Mouse (Mus musculus) lung, postnatal 0 days (tissue): ENCODE measurements around the gene Ifrd2.

Experiments
- CTCF ChIP-seq: IDR thresholded peaks from 2 replicates; pipeline ENCODE4 v1.5.1; 2016; ENCODE audit warnings: antibody characterized with exemption, mild to moderate bottlenecking
- EP300 ChIP-seq: IDR thresholded peaks from 2 replicates; pipeline ENCODE4 v1.6.1; 2016; ENCODE audit warnings: antibody characterized with exemption, mild to moderate bottlenecking, control low read depth

DNA sequence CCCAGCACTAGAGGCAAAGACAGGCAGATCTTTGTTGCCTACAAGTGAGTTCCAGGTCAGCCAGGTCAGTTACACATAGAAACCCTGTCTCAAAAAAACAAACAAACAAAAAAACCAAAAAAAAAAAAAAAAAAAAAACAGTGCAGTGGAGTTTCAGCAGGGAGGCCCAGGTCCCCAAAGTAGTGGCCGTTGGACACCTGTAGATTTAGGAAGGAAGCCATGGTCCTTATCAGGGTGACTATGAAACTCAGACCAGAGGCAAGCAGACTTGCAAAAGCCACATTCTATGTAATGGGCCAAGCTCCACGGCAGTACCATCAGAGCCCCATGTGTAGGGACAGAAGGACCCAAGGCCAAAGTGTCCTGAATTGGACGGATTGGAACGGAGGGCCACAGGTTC is 5.9 kb upstream of the Ifrd2 start:
- TF ChIP-seq CTCF (no peak), EP300 (no peak)
